Mouse (Mus musculus): ENCODE measurements at regions not wholly inside any gene's neighbourhood (a gene's known extent, or its start where the extent isn't known, plus 50 kb on each side); places are given as distances from the start of the nearest gene placed in this dataset.

DNA sequence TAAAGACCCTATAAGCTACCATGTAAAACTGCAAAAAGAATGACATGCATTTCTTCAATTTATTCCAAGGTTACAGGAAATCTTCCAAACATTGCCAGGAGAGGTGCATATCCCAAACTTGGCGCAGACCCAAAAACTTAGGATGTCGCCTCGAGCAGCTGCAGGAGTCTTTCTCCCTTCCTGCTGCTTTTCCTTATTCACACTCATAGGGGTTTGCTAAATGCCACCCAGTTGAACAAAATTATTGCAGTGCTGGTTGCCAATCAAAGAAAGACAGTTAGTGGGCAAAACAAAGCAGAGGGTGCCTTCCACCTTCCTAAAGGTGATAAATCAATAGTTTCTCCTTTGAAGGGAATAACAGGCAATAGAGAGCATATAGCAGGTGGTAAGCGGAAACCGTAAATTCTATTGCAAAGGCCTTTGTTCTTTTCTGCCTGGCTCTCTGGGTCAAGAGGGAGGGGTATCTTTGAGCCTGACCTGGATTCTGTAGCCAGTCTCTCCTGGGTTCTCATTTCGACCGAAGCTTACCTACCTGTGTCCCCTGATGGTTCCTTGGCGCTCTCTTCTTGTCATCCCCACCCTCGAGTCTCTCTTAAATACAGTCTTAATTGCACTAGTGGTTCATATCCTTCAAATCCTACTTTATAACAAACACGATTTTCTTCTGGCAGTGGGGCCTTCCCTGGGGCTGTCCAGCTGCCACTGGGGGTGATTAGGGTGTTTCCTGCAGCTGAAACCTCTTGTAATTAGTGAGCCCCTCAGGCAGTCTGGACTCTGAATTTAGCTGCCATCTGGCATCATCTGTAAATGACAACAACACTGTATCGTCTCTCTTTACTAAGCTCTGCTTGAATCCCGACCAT lies 334.5 kb upstream of the Klf12 start:
- Histone ChIP-seq H3K27ac (replicated peaks; ENCODE audit: low read depth, low read length) (no peak overlapping the region), H3K36me3 (ENCODE audit: control insufficient read depth, insufficient read depth, low read length) (no peaks in the 10 kb centered on the region), H3K9me3 (ENCODE audit: control insufficient read depth, low read length) (no peaks in the 10 kb centered on the region), H3K4me1 (ENCODE audit: control insufficient read depth, insufficient read depth, low read length) (peaks cover 9% of the 10 kb centered on the region), H3K27me3 (ENCODE audit: control insufficient read depth, insufficient read depth, low read length) (no peaks in the 10 kb centered on the region), H3K4me2 (replicated peaks; ENCODE audit: low read depth, low read length, severe bottlenecking) (no peak overlapping the region), H3K9ac (ENCODE audit: low read depth, low read length, severe bottlenecking) (no peak overlapping the region), H3K4me3 (replicated peaks; ENCODE audit: low read length) (no peak overlapping the region)
- no peak for TF ChIP-seq POLR2A (IDR thresholded peaks at IDR 0.05; ENCODE audit: borderline replicate concordance, extremely low read depth, insufficient read depth, insufficient read length)
- 20% methylated on average over 12 of the region's 12 CpGs for WGBS
- ATAC-seq (ENCODE audit: low FRiP score, low read depth) = no peak
- DNase-seq (ENCODE audit: low spot score) = peak; percentile 21

GRCm38 (mm10) chr14:100610017-100610760 lies 325.7 kb upstream of the Klf12 start:
- Histone ChIP-seq H3K4me3 (replicated peaks; ENCODE audit: low read length) (no peak overlapping the region), H3K36me3 (ENCODE audit: control insufficient read depth, insufficient read depth, low read length) (no peaks in the 10 kb centered on the region), H3K9ac (ENCODE audit: low read depth, low read length, severe bottlenecking) (no peak overlapping the region), H3K27me3 (ENCODE audit: control insufficient read depth, insufficient read depth, low read length) (no peaks in the 10 kb centered on the region), H3K27ac (replicated peaks; ENCODE audit: low read depth, low read length) (no peak overlapping the region), H3K4me2 (replicated peaks; ENCODE audit: low read depth, low read length, severe bottlenecking) (no peak overlapping the region), H3K9me3 (ENCODE audit: control insufficient read depth, low read length) (no peaks in the 10 kb centered on the region), H3K4me1 (ENCODE audit: control insufficient read depth, insufficient read depth, low read length) (no peaks in the 10 kb centered on the region)
- no peak for TF ChIP-seq POLR2A (IDR thresholded peaks at IDR 0.05; ENCODE audit: borderline replicate concordance, extremely low read depth, insufficient read depth, insufficient read length)
- WGBS = 66% methylated on average over 1 of the region's 1 CpGs
- peak; percentile 72 for DNase-seq (ENCODE audit: low spot score)
- ATAC-seq (ENCODE audit: low FRiP score, low read depth) = peak; percentile 34; the same call in 1 of the 2 replicates

DNA sequence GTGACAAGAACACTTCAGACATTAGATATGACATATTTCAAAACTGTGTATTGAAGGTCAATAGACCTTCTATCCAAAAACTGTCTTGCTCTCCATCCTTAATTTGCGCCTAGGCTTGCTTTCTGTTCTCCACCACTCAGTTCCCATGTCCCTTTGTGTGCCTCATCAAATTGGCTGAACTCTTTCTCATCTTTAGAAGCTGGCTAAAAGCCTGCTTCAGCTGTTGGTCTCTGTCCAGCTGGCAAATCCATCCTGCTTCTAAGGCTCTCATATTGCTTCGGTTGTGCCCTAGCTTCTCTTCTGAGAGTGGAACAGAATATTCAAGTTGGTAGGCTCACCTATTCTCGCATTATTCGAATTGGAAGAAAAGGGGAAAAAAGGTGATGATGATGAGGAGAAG lies 322.6 kb upstream of the Klf12 start:
- no peaks in the 10 kb centered on the region for H3K9me3 ChIP-seq (ENCODE audit: control insufficient read depth, low read length)
- no peaks in the 10 kb centered on the region for H3K4me1 ChIP-seq (ENCODE audit: control insufficient read depth, insufficient read depth, low read length)
- TF ChIP-seq POLR2A (IDR thresholded peaks at IDR 0.05; ENCODE audit: borderline replicate concordance, extremely low read depth, insufficient read depth, insufficient read length) = no peak
- H3K27me3 ChIP-seq (ENCODE audit: control insufficient read depth, insufficient read depth, low read length) = no peaks in the 10 kb centered on the region
- no peak overlapping the region for H3K4me3 ChIP-seq (replicated peaks; ENCODE audit: low read length)
- H3K27ac ChIP-seq (replicated peaks; ENCODE audit: low read depth, low read length) = no peak overlapping the region
- H3K9ac ChIP-seq (ENCODE audit: low read depth, low read length, severe bottlenecking) = no peak overlapping the region
- 88% methylated on average over 4 of the region's 4 CpGs for WGBS
- ATAC-seq (ENCODE audit: low FRiP score, low read depth) (no peak), DNase-seq (ENCODE audit: low spot score) (peak; percentile 14)
- H3K36me3 ChIP-seq (ENCODE audit: control insufficient read depth, insufficient read depth, low read length) = no peaks in the 10 kb centered on the region
- no peak overlapping the region for H3K4me2 ChIP-seq (replicated peaks; ENCODE audit: low read depth, low read length, severe bottlenecking)

DNA sequence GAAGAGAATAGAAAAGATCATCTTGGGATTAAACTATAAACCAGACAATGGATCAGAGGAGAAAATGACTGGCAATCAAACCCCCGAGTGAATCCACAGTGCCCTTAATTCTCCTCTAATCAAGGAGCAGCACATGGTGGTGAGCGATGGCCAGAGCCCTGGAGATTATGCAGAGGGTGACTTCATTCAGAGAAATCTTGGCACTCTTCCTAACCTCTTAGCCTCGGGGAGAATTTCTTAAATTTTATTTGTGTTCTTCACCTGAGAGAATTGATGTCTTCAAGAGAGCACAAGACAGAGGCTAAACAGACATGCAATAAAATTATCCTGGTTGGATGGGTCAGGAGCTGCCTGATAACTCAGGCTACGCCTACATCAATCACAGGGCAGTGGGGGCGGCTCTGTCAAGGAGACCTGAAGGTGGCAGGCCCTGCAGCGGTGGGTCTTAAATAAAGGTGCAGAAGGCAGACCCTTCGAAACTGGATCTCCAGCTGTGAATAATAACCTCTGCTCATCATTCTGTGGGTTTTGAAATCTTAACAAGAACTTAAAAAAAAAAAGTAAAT lies 316.5 kb upstream of the Klf12 start:
- no peaks in the 10 kb centered on the region for H3K36me3 ChIP-seq (ENCODE audit: control insufficient read depth, insufficient read depth, low read length)
- no peaks in the 10 kb centered on the region for H3K27me3 ChIP-seq (ENCODE audit: control insufficient read depth, insufficient read depth, low read length)
- H3K27ac ChIP-seq (replicated peaks; ENCODE audit: low read depth, low read length) = no peak overlapping the region
- WGBS = 45% methylated on average over 7 of the region's 7 CpGs
- H3K4me1 ChIP-seq (ENCODE audit: control insufficient read depth, insufficient read depth, low read length) = no peaks in the 10 kb centered on the region
- no peak overlapping the region for H3K9ac ChIP-seq (ENCODE audit: low read depth, low read length, severe bottlenecking)
- no peaks in the 10 kb centered on the region for H3K9me3 ChIP-seq (ENCODE audit: control insufficient read depth, low read length)
- no peak for TF ChIP-seq POLR2A (IDR thresholded peaks at IDR 0.05; ENCODE audit: borderline replicate concordance, extremely low read depth, insufficient read depth, insufficient read length)
- no peak overlapping the region for H3K4me3 ChIP-seq (replicated peaks; ENCODE audit: low read length)
- no peak for ATAC-seq (ENCODE audit: low FRiP score, low read depth)
- no peak for DNase-seq (ENCODE audit: low spot score)
- H3K4me2 ChIP-seq (replicated peaks; ENCODE audit: low read depth, low read length, severe bottlenecking) = no peak overlapping the region

- H3K4me3 ChIP-seq (replicated peaks; ENCODE audit: low read length) = no peak overlapping the region
- H3K9ac ChIP-seq (ENCODE audit: low read depth, low read length, severe bottlenecking) = no peak overlapping the region
- H3K4me2 ChIP-seq (replicated peaks; ENCODE audit: low read depth, low read length, severe bottlenecking) = no peak overlapping the region
- ATAC-seq (ENCODE audit: low FRiP score, low read depth) (no peak), DNase-seq (ENCODE audit: low spot score) (no peak)
- H3K27ac ChIP-seq (replicated peaks; ENCODE audit: low read depth, low read length) = no peak overlapping the region
- H3K4me1 ChIP-seq (ENCODE audit: control insufficient read depth, insufficient read depth, low read length) = no peaks in the 10 kb centered on the region
- no peaks in the 10 kb centered on the region for H3K27me3 ChIP-seq (ENCODE audit: control insufficient read depth, insufficient read depth, low read length)
- no peaks in the 10 kb centered on the region for H3K36me3 ChIP-seq (ENCODE audit: control insufficient read depth, insufficient read depth, low read length)
- TF ChIP-seq POLR2A (IDR thresholded peaks at IDR 0.05; ENCODE audit: borderline replicate concordance, extremely low read depth, insufficient read depth, insufficient read length) = no peak
- H3K9me3 ChIP-seq (ENCODE audit: control insufficient read depth, low read length) = no peaks in the 10 kb centered on the region
These were observed 285.5 kb upstream of the Klf12 start for GRCm38 (mm10) chr14:100570026-100570425.
